Mouse (Mus musculus): ENCODE data around the gene Fpgs. TPM values are rescaled to one million over a fixed set of nuclear protein-coding genes. Genes with fewer than 3 reads are reported as not detected.

Gene Fpgs
- polyA plus RNA-seq, 1 experiment, result 26.7 TPM

DNA sequence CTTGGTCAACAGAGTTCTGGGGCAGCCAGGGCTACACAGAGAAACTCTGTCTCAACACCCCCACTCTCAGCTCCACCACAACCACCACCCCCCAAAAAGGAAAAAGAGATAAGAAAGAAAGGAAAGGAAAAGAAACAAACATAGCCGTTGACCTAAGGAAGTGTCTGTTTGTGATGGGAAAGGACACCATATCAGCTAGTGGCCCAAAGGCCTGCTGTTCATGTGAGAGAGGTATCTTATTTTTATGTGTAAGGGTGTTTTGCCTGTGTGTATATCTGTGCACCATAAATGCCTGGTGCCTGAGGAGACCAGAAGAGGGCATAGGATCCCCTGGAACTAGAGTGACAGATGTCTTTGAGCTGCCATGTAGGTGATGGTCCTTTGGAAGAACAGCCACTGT lies 64.3 kb downstream of the Fpgs start:
- Histone ChIP-seq H3ac (ENCODE audit: control insufficient read depth, insufficient read length, low read depth) (no peak overlapping the region), H3K27me3 (ENCODE audit: control insufficient read depth, insufficient read depth, insufficient read length) (no peaks in the 10 kb centered on the region), H3K79me2 (ENCODE audit: control insufficient read depth, insufficient read depth) (no peaks in the 10 kb centered on the region), H3K4me3 (ENCODE audit: insufficient read depth, poor library complexity, severe bottlenecking) (no peak overlapping the region), H3K79me3 (ENCODE audit: low read depth) (no peaks in the 10 kb centered on the region), H3K36me3 (ENCODE audit: control insufficient read depth, insufficient read depth) (peaks cover 24% of the 10 kb centered on the region)
- no peak for TF ChIP-seq CTCF (IDR thresholded peaks at IDR 0.05; ENCODE audit: control insufficient read depth, insufficient read depth, insufficient read length)

DNA sequence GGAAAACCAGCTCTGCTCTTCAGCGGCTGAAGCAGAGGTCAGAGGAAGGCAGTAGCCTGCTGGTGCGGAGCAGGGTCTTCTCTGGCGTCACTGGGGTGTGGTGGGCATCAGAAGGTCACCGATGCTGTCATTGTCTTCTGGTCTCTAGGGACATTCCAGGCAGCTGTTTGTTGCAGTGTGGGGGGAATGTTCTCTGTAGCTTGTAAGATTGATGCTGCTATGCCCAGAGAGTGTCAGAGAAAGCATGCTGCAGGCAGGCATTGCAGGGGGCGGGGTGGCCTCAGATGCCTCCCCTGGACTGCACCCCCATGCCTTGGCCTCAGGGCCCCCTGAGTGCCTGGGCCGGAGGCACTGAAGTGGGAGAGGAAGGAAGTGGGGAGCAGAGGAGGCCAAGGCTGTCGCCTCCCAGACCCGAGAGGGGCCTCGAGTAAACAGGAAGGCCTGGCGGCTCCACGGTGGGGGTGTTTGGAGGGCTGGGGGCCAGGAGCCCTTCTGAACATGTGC lies 66.1 kb downstream of the Fpgs start:
- Histone ChIP-seq H3K4me3 (ENCODE audit: insufficient read depth, poor library complexity, severe bottlenecking) (no peak overlapping the region), H3K79me3 (ENCODE audit: low read depth) (peaks cover under 1% of the 10 kb centered on the region), H3ac (ENCODE audit: control insufficient read depth, insufficient read length, low read depth) (no peak overlapping the region), H3K79me2 (ENCODE audit: control insufficient read depth, insufficient read depth) (peaks cover 7% of the 10 kb centered on the region), H3K36me3 (ENCODE audit: control insufficient read depth, insufficient read depth) (peaks cover 42% of the 10 kb centered on the region), H3K27me3 (ENCODE audit: control insufficient read depth, insufficient read depth, insufficient read length) (no peaks in the 10 kb centered on the region)
- no peak for TF ChIP-seq MAX (IDR thresholded peaks at IDR 0.05)
- TF ChIP-seq USF1 (IDR thresholded peaks at IDR 0.05; ENCODE audit: low read depth), result no peak
- no peak for TF ChIP-seq CTCF (IDR thresholded peaks at IDR 0.05; ENCODE audit: control insufficient read depth, insufficient read depth, insufficient read length)

DNA sequence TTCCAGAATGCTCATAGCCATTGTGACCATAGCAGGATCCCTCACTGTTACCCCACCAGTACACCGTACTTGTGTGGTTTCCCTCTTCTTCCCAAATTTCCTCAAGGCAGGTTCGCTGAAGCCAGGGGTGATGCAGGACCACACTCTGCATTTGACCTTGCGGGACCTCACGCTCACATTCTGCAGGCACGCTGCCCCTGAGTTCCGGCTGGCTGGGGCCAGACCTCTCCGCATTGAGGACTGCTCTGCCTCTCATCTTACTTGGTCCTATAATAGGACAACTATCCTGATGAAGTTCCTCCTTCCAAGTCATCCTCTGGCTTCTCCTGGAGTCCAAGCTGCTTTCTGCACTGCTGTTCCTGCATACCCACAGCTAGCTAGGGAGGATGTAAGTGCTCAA lies 67.3 kb downstream of the Fpgs start:
- Histone ChIP-seq H3ac (ENCODE audit: control insufficient read depth, insufficient read length, low read depth) (no peak overlapping the region), H3K36me3 (ENCODE audit: control insufficient read depth, insufficient read depth) (peaks cover 52% of the 10 kb centered on the region), H3K27me3 (ENCODE audit: control insufficient read depth, insufficient read depth, insufficient read length) (no peaks in the 10 kb centered on the region), H3K79me3 (ENCODE audit: low read depth) (peaks cover 4% of the 10 kb centered on the region), H3K79me2 (ENCODE audit: control insufficient read depth, insufficient read depth) (peaks cover 19% of the 10 kb centered on the region), H3K4me3 (ENCODE audit: insufficient read depth, poor library complexity, severe bottlenecking) (no peak overlapping the region)
- TF ChIP-seq MAX (IDR thresholded peaks at IDR 0.05) (no peak), MYOD1 (IDR thresholded peaks at IDR 0.05; ENCODE audit: control insufficient read depth, insufficient read length, low read depth) (no peak), FOSL1 (IDR thresholded peaks at IDR 0.05; ENCODE audit: insufficient read depth, low read length, poor library complexity, severe bottlenecking) (no peak), CTCF (IDR thresholded peaks at IDR 0.05; ENCODE audit: control insufficient read depth, insufficient read depth, insufficient read length) (no peak), MYOG (IDR thresholded peaks at IDR 0.05; ENCODE audit: control insufficient read depth, extremely low read depth, insufficient read length) (no peak), CEBPB (IDR thresholded peaks at IDR 0.05; ENCODE audit: low read depth) (no peak), USF1 (IDR thresholded peaks at IDR 0.05; ENCODE audit: low read depth) (no peak)

DNA sequence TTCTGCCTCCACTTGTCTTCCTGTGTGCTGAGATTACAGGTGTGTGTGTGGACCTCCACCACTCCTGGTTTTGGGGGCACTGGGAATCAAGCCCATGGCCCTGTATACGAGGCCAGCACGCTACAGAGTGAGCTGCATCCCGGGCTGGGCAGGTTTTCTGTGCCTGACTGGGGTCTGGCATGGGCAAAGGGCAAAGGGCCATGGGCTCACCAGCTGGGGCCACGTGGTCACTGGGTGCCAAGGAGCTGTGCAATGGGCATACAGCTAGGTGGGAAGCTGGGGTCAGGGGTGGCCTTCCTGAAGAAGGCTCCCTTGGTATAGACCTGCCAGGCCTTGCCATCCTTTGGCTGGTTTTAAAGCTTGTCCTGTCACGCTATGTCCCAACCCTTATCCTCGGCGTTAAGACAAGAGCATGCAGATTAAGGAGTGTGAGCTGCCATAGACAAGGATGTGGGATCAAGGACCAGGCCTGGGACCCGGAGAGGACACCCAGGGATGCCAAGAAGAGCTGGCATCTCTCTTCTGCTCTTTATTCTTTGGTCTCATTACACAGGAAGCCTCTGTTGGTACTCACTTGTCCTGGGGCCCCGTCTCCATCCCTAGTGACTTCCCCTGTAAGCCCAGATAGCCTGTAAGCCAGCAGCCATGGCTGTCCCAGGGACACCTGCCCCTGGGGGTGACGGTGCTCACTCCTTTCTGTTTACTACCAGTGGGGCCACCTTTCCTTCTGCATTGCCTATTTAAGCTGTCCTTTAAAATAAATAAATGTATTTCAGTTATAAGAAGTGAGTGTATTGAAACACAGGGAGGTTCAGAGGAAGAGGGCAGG lies 69.5 kb downstream of the Fpgs start:
- Histone ChIP-seq H3K79me2 (ENCODE audit: control insufficient read depth, insufficient read depth) (peaks cover 40% of the 10 kb centered on the region), H3K27me3 (ENCODE audit: control insufficient read depth, insufficient read depth, insufficient read length) (no peaks in the 10 kb centered on the region), H3ac (ENCODE audit: control insufficient read depth, insufficient read length, low read depth) (no peak overlapping the region), H3K79me3 (ENCODE audit: low read depth) (peaks cover 19% of the 10 kb centered on the region), H3K36me3 (ENCODE audit: control insufficient read depth, insufficient read depth) (peaks cover 59% of the 10 kb centered on the region), H3K4me3 (ENCODE audit: insufficient read depth, poor library complexity, severe bottlenecking) (no peak overlapping the region)
- no peak for TF ChIP-seq USF1 (IDR thresholded peaks at IDR 0.05; ENCODE audit: low read depth)
- TF ChIP-seq FOSL1 (IDR thresholded peaks at IDR 0.05; ENCODE audit: insufficient read depth, low read length, poor library complexity, severe bottlenecking), result no peak
- no peak for TF ChIP-seq MAX (IDR thresholded peaks at IDR 0.05)
- no peak for TF ChIP-seq MYOG (IDR thresholded peaks at IDR 0.05; ENCODE audit: control insufficient read depth, extremely low read depth, insufficient read length)
- TF ChIP-seq CTCF (IDR thresholded peaks at IDR 0.05; ENCODE audit: control insufficient read depth, insufficient read depth, insufficient read length), result no peak

DNA sequence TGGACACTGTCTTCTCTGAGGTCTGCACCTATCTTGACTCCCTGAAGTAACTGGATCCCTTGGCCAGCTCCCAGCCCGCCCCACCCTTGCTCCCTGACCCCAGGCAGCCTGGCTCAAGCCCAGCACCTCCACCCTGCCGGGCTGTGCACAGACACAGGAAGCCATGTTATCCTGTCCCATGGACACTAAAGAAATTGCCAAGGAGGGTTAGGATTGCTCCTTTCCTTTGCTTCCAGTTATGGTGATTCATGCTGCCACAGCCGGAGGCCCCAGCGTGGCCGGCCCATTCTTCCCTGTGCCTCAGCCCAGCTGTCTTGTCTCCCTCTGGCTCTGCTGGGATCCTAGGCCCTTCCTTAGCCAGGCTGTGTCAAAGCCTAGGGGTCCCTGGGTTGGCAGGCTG lies 70.3 kb downstream of the Fpgs start:
- no peak for TF ChIP-seq CEBPB (IDR thresholded peaks at IDR 0.05; ENCODE audit: low read depth)
- no peak for TF ChIP-seq MYOD1 (IDR thresholded peaks at IDR 0.05; ENCODE audit: control insufficient read depth, insufficient read length, low read depth)
- no peak for TF ChIP-seq CTCF (IDR thresholded peaks at IDR 0.05; ENCODE audit: control insufficient read depth, insufficient read depth, insufficient read length)
- no peak for TF ChIP-seq FOSL1 (IDR thresholded peaks at IDR 0.05; ENCODE audit: insufficient read depth, low read length, poor library complexity, severe bottlenecking)
- TF ChIP-seq MYOG (IDR thresholded peaks at IDR 0.05; ENCODE audit: control insufficient read depth, extremely low read depth, insufficient read length), result no peak
- TF ChIP-seq USF1 (IDR thresholded peaks at IDR 0.05; ENCODE audit: low read depth), result no peak
- no peak for TF ChIP-seq MAX (IDR thresholded peaks at IDR 0.05)
- Histone ChIP-seq H3K79me2 (ENCODE audit: control insufficient read depth, insufficient read depth) (peaks cover 49% of the 10 kb centered on the region), H3K4me3 (ENCODE audit: insufficient read depth, poor library complexity, severe bottlenecking) (no peak overlapping the region), H3K79me3 (ENCODE audit: low read depth) (peaks cover 19% of the 10 kb centered on the region), H3K27me3 (ENCODE audit: control insufficient read depth, insufficient read depth, insufficient read length) (no peaks in the 10 kb centered on the region), H3ac (ENCODE audit: control insufficient read depth, insufficient read length, low read depth) (no peak overlapping the region), H3K36me3 (ENCODE audit: control insufficient read depth, insufficient read depth) (peaks cover 59% of the 10 kb centered on the region)

Small RNAs within 50 kb of the gene (microRNA-seq; reads per million reads assigned to microRNA genes)
- gene Gm47291 (ENCODE audit: borderline microRNAs expressed) (not detected), gene Mir1954 (ENCODE audit: borderline microRNAs expressed) (not detected), gene Mir2861 (ENCODE audit: borderline microRNAs expressed) (not detected), gene Mir3960 (ENCODE audit: borderline microRNAs expressed) (not detected), gene Mir8093 (ENCODE audit: borderline microRNAs expressed) (0.28 reads per million)

Other genes with a start within 250 kb of the Fpgs start
- gene Fam102a, start 168.8 kb downstream of the Fpgs start, polyA plus RNA-seq (2012; fragmentation: generic; extraction: Trizol), result 2.4 TPM
- gene Dpm2, start 133.3 kb downstream of the Fpgs start, polyA plus RNA-seq (2012; fragmentation: generic; extraction: Trizol), result 73.7 TPM
- 0.05 TPM for gene Pip5kl1, start 129.3 kb downstream of the Fpgs start, polyA plus RNA-seq (2012; fragmentation: generic; extraction: Trizol)
- gene 9430097D07Rik, start 128.5 kb downstream of the Fpgs start, polyA plus RNA-seq (2012; fragmentation: generic; extraction: Trizol), result 0.04 TPM
- 82.3 TPM for gene St6galnac4, start 117.0 kb downstream of the Fpgs start, polyA plus RNA-seq (2012; fragmentation: generic; extraction: Trizol)
- gene St6galnac6, start 104.4 kb downstream of the Fpgs start, polyA plus RNA-seq (2012; fragmentation: generic; extraction: Trizol), result 59.1 TPM
- 184 TPM for gene Ak1, start 82.4 kb downstream of the Fpgs start, polyA plus RNA-seq (2012; fragmentation: generic; extraction: Trizol)
- 1.1 TPM for gene Eng, start 57.5 kb downstream of the Fpgs start, polyA plus RNA-seq (2012; fragmentation: generic; extraction: Trizol)
- 112 TPM for gene Cdk9, start 8.9 kb upstream of the Fpgs start, polyA plus RNA-seq (2012; fragmentation: generic; extraction: Trizol)
- gene Sh2d3c, start 16.9 kb upstream of the Fpgs start, polyA plus RNA-seq (2012; fragmentation: generic; extraction: Trizol), result 0.50 TPM
- gene 6330409D20Rik, start 36.9 kb upstream of the Fpgs start, polyA plus RNA-seq (2012; fragmentation: generic; extraction: Trizol), result not detected
- gene Tor2a, start 53.1 kb upstream of the Fpgs start, polyA plus RNA-seq (2012; fragmentation: generic; extraction: Trizol), result 35.7 TPM
- gene Ttc16, start 71.5 kb upstream of the Fpgs start, polyA plus RNA-seq (2012; fragmentation: generic; extraction: Trizol), result 0.14 TPM
- 83.9 TPM for gene Ptrh1, start 71.6 kb upstream of the Fpgs start, polyA plus RNA-seq (2012; fragmentation: generic; extraction: Trizol)
- 0.81 TPM for gene Cfap157, start 80.3 kb upstream of the Fpgs start, polyA plus RNA-seq (2012; fragmentation: generic; extraction: Trizol)
- gene Stxbp1, start 143.1 kb upstream of the Fpgs start, polyA plus RNA-seq (2012; fragmentation: generic; extraction: Trizol), result 28.7 TPM
- gene Fam129b, start 172.0 kb upstream of the Fpgs start, polyA plus RNA-seq (2012; fragmentation: generic; extraction: Trizol), result 294 TPM